Mouse (Mus musculus) A20 (cell line): ENCODE data around the gene Slc47a1.

ENCODE experiments used
- DNase-seq: peaks from one replicate; pipeline ENCODE4 v3.0.0-alpha.2; 2011; ENCODE audit warnings: low read depth, low spot score

Slc47a1 gene

DNA sequence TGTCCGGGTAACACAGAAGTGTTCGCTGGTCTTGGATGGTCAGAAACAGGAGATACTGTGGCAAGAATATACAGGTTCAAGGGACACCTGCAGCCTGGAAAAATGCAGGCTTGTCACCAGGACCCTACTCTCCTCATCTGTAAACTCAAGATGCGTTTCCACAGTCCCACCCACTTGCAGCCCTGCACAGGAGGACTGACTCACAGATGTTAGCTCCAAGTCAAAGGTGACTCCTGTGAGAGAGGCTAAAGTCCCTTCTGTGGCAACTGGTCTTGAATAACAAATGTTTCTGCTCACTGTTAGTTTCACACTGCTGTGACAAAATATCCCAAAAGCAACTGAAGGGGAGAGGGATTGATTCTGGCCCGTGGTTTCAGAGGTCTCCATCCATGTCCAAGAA is 506 bp upstream of the Slc47a1 start:
- DNase-seq, result no peak

DNA sequence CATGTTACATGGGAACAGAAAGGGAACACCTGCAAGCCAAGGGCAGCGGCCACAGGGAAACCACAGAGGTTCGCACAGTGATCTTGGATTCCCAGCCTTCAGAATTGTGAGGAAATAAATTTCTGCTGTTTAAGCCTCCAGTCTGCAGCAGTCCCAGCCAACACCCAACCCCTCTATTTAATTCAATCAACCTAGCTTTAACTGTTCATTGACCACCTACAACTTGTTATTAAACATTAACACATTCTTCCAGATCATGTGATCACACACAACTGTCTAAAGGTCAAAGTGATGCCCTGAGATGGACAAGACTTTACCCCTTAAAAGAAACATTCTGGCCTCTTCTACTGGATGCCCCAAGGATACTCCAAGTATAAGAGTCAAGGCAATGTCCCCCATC is 9.5 kb downstream of the Slc47a1 start:
- no peak for DNase-seq

DNA sequence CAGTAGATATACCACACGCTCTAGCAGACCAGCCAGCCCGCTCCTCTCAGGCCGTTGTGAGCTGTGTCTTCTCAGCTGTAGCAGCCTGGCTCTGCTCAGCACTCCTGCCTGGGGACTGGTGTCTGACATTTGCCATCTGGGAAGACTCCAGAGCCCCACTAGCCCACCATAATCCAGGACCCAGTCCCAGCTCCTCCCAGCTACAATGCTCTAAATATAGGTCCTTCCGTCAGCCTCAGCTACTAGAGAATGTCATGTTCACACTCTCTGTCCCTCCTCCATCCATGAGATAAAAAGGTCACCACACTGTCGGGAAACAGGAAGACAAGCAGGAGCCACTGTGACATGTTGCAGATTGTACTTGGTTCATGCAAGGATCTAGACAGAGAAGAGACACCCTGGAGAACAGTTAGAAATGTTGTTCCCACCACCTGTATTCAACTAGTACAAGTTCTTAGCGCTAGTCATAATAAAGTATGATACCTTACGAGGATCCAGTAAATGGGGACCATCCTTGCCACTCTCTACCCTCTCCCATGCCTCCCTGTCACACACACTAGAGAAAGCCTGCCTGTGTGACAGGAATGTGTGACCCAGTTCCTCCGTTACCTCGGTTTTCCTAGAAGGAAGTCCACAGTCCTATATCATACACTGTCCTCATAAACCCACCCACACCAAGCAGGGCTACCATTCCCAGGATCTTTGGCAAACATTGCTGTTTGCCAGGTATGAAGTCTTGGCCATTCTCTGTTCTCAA is 11.4 kb downstream of the Slc47a1 start:
- DNase-seq, result no peak

DNA sequence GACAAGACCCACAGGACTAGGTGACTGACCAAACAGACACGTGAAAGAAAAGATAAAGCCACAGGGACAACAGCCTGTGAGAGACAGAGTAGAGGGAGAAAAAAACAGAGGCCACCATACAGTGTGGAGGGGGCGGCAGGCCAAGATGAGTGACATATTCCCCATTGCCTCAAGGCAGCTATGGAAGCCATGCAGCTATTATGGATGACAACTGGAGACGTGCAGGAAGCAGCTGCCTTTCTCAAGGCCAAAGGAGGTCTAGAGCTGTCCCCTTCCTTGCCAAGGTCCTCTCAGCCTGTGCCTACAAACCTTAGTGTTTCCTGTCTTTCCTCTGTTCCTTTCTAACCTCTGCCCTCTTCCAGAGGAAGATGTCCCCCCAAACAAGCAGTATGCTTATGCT is 12.2 kb downstream of the Slc47a1 start:
- DNase-seq, result no peak

GRCm38 (mm10) chr11:61364096-61364495 is 14.0 kb downstream of the Slc47a1 start:
- DNase-seq, result no peak

DNA sequence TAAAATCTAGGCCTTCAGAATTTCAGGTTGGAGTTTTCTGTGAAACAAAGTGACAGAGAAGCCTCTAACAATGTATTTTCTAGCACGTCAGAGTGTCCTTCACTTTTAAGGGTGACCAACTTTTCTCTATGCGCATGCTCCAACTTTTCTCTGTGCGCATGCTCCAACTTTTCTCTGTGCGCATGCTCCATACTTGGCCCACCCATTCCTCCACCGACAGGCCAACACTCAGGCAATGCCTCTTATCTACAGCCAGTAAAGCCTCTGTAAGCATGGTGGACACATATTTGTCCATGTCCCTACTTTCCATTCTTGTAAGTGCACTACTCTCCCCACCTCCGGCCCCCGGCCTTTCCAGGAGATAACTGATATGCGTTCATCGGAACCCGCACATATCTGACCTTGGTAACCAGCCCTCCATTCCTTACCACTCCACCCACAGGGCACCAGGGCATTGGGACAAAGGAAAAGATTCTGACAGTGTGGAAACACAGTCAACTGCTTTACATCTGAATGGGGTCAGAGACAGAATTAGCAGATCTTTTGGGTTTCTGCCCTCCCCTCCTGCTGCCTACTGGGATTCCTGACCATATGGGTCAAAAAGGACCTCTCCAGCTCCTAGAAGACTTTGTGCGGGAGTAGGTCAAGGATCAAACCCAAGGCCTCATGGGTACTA is 16.5 kb downstream of the Slc47a1 start:
- DNase-seq, result no peak

- DNase-seq, result no peak
Measured at GRCm38 (mm10) chr11:61356600-61356999, 21.5 kb downstream of the Slc47a1 start.

DNA sequence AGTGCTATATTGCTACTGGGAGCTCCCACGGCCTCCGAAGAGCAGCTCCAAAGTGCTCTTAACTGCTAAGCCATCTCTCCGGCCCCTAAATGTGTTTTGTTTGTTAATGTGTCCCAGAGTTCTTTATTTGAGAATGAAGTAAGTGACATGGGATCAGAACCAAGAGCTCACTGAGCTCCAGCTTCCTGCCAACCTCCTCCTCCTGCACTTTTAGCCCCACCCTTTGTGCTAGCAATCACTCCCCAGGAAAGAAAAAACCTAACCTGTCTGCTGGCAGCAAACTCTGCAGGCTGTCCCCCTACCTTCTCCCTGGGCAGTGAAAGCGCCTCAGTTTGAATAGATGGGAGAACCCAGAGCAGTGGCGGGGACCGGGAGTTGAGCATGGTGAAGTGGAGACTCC is 22.0 kb downstream of the Slc47a1 start:
- no peak for DNase-seq

DNA sequence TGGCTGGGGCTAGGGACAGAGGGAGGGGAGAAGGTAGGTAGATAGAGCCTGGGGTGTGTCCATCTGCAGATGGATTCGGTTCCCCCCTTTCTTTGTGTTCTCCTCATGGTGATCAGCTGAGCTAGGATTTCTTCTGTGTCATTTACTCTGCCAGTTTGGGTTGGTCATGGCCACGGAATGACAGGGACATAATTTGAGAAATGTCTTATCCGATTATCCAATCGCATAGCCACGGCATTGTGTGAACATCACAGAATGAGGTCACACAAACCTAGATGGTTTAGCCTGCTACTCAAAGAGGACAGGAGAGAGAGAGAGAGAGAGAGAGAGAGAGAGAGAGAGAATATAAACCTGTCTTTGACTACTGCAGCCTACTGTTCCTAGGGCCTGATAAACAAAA is 22.8 kb downstream of the Slc47a1 start:
- no peak for DNase-seq

DNA sequence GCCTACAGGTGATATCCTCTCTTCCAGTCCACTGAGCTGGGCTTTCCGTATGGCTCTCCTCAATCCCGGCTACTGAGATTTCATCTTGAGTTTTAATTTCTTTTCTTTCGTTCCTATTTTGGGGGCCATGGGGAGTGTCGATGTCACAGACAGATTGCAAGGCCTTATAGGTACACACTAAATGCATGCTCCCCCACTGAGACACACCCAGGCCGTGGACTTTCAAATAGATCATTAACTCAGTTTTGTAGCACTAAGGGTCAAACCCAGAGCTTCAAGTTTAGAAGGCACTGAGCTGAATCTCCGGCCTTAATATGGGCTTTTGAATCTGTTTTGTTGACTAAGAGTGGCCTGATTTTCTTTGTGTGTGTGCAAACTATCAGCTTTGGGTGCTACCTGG is 23.8 kb downstream of the Slc47a1 start:
- DNase-seq, result no peak

DNA sequence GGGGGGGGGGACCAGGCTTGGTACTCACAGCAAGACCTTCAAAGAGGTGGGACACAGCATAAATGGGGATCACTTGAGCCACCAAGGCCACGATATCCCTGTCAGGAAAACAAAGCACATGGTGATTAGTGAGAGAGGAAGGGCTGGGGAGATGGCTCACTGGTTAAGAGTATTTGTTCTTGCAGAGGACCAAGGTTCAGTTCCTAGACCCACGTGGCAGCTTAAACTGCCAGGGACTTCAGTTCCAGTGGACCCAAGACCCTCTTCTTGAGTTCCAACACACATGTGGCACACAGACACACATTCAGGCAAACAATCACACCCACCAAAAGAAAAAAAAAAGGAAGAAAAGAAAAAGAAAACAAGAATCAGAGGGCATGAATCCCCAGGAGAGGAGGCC is 25.1 kb downstream of the Slc47a1 start:
- DNase-seq, result no peak

GRCm38 (mm10) chr11:61352138-61352651 is 25.9 kb downstream of the Slc47a1 start:
- peak; percentile 11 for DNase-seq

- peak; percentile 85 for DNase-seq
Measured at GRCm38 (mm10) chr11:61349337-61349736, 28.8 kb downstream of the Slc47a1 start.

- DNase-seq, result peak; percentile 18
Measured at GRCm38 (mm10) chr11:61346133-61346532, 32.0 kb downstream of the Slc47a1 start.

- DNase-seq, result peak; percentile 5
Measured at GRCm38 (mm10) chr11:61342505-61343420, 35.4 kb downstream of the Slc47a1 start, which contains the start of gene Slc47a2. Gene Slc47a2 (minus strand): TSS chr11:61342860.

- no peak for DNase-seq
Measured at GRCm38 (mm10) chr11:61341971-61342370, 36.2 kb downstream of the Slc47a1 start.

DNA sequence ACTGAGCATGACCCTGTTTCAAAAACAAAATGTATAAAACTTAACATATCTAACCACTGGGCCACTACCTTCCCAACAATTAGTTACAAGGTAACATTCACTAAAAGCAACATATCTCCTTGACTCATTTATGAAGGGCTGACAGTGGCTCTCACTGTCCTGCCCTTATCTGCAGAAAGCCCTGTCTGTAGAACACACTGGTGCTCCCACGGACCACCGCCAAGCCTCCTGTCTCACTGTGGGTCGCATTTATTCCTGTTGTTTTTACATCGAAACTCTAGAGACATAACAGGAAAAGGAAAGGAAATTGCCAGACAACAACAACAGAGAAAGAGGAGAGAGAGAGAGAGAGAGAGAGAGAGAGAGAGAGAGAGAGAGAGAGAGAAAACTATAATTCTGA is 36.9 kb downstream of the Slc47a1 start:
- DNase-seq, result no peak

DNA sequence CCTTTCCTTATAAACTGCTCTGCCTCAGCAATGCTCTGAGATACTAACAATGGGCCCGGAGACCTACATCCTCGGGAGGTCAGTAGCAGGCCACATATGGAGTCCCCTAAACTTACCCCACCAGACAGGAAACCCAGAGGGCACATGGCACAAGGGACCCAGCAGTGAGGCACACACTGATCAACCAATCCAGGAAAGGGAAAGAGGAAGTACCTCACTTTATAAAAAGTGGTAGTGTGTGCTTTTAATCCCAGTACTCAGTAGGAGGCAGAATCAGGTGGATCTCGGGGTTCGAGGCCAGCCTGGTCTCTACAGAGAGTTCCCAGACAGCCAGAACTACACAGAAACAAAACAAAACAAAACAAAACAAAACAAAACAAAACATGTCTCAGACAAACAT is 37.8 kb downstream of the Slc47a1 start:
- peak; percentile 14 for DNase-seq

DNA sequence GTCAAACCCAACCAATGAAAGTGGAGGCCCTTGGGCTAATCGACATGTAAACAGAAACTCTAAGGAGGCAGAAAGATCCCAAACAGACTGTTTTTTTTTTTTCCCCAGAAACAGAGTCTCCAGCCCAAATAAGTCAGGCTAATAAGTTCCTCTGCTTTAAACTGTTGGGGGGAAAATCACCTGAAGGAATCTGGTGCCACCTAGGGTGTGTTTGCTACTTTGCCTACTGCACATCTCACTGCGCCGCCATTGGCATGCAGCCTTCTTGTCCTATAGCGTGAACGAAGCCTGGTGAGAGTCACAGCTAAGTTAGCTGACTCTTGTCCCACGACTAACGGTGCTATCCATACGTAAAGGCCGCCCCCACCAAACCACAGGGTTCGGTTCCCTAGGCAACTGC is 40.6 kb downstream of the Slc47a1 start:
- DNase-seq, result no peak

DNA sequence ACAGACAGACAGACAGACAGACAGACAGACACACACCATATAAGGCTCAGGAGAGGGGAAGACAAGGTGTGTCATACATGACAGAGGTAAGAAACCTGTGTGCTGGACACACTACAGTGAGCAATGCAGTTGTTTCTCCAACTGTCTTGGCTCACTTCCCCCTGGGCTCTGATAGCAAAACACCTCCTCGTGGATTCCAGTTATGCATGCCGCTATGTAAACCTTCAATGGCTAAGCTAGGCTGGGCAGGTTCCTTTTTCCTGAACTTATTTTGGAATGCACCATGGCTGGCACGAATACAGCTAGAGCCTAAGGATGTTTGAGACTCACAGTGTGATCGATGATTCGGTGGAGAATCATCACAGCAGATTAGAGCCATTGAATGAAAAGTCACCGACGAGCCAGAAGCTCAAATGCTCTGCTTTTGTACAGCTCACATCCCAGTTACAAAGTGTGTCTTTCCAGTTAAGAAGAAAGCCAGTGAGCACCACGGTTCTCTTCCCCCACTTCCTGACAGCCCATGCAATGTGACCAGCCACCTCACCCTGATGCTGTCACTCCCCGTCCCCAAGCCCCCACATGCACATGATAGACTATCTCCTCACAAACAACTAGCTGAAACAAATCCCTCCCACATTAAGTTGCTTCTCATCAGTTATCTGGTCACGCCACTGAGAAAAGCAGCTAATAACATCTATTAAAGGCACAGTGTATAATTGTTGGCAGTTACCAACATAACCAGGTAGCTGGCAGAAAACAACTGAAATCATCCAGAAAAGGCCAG is 57.0 kb downstream of the Slc47a1 start:
- no peak for DNase-seq

GRCm38 (mm10) chr11:61319923-61320567 is 58.1 kb downstream of the Slc47a1 start:
- no peak for DNase-seq
